Mouse (Mus musculus) adrenal gland, adult 8-10 months (tissue): ENCODE measurements at regions not wholly inside any gene's neighbourhood (a gene's known extent, or its start where the extent isn't known, plus 50 kb on each side); places are given as distances from the start of the nearest gene placed in this dataset.

Experiments used
- DNase-seq: peaks from one replicate; pipeline ENCODE4 v3.0.0; 2022

DNA sequence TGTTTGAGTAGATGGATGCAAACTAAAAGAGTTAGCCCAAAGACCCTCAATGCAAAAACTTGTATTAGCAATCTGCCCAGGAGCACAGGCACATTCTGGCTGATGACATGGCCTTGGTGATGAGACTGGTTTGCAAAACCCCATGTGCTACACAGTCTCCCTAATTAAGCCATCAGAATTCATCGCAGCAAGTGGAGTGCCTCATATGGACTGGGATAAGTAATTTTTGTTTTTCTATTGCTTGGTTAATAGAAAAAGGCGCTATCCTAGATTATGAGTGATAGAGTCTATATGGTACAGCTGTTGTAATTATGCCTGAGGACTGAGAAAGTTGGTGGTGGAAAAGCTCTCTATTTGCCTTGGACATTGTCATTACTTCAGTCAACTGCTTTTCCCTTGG lies 155.2 kb upstream of the Robo1 start:
- DNase-seq: no peak

DNA sequence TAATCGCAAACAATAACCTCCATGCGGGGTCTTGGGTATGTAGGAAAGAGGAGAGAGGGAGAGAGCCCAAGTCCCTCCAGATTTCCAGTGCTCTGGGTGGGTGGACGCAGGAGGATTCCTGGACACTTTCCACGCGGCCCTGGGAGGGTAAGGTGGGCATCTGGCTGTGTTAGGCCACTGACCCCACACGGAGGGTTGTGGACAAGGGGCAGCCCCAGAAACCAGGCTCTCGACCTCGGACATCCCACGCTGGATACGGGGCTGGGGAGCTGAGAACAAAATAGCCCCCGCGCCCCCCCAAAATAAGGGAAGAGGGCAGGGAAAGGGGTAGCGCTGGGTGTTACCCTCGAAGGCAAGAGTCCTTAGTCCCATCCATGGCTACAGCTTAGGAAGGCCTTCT lies 150.2 kb upstream of the Robo1 start:
- DNase-seq: no peak

DNA sequence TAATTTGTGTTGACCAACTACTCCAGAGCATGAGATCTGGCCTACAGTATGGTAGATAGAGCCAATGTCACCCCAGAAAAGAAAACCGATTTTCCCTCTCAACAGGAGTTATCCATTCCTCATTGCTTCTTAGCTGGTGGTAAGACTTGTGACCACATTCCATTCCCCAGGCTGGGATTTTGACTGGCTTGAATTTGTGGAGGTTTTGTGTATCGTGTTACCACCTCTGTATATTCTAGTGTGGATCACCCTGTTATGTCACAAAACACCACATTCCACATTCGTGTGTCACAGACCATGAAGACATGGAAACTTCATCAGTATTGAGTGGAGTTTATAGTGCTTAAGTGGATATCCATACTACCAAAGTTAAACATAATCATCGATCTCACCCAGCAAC lies 148.7 kb upstream of the Robo1 start:
- no peak for DNase-seq

DNA sequence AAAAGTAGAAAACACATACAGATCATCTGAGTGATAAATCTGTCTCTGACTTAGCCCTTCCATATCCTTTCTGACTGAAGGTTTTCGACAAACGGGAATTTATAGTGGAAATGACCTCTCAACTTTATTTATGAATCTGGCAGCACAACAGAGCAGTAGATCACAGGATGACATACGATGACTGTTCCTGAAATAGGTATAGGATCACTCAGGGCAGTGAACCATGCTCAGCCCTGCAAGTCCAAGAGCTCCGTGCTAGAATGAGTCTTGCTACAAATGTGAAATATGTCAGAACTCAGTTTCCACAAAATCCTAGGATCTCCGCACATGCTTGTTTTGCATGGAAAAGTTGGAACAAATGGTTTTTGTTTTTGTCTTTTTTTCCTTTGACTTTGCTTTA lies 132.4 kb upstream of the Robo1 start:
- DNase-seq: no peak

DNA sequence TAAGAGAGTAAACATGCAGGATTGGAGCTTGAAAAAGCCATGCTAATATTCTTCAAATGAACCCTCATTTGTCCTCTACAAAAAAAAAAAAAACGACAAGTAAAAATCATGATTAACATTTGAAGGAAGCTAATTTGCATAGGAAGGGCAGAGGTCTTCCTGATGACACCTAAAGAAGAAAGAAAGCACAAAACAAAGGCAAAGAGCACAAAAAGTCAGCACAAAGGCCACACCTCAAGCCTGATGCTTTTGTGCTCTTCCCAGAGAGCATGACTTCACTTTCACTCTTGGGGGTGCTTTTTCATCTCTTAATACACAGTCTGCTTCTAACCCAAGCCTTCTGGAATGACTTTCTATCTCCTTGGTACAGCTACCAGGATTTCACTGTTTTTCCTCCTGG lies 113.8 kb upstream of the Robo1 start:
- no peak for DNase-seq

DNA sequence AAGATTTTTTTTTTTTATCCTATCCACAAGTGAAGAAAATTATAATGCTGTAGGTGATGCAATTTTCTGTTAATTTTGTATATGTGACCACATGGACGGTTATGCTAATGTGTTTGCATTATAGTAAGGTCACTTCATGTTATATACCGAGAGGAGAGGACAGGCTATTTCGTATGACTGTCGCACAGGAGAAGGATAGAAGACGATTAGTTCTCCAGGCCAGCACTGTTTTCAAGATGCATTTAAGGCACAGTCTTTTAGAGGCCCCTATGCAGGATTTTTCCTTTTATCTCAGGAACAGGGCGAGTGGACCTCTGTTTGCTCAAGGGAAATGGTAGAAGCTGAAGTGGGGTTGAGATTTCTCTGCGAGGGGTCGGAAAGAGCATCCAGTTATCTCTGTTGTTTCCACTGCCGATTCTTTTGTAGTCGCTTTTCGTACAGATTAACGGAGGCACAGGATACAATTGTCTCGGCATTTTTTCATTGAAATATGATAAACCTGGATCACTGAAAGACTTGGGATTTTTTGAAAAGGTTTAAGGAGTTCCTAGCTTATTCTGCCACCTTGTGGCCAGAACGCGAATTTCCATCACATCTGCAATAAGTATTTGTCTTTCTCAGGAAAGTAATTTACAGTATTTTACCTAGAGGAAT lies 92.6 kb upstream of the Robo1 start:
- peak; percentile 2 for DNase-seq

DNA sequence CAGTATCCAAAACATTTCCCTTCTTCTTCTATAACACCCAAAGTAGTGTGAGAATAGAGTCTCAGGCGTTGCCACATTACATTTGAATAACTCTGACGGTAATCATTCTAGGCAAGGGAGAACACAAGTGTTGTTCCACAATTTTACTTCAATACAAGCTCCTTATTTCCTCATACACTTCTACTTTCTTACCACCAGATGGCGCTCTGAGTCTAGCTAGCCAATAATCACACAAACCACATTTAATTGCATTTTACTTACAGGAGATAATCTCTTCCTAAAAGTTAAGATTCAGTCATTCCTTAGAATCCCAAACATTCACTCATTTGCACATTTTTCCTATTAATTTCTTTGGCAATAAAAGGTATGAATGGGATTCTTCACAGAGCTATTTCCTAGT lies 90.1 kb upstream of the Robo1 start:
- DNase-seq: no peak

DNA sequence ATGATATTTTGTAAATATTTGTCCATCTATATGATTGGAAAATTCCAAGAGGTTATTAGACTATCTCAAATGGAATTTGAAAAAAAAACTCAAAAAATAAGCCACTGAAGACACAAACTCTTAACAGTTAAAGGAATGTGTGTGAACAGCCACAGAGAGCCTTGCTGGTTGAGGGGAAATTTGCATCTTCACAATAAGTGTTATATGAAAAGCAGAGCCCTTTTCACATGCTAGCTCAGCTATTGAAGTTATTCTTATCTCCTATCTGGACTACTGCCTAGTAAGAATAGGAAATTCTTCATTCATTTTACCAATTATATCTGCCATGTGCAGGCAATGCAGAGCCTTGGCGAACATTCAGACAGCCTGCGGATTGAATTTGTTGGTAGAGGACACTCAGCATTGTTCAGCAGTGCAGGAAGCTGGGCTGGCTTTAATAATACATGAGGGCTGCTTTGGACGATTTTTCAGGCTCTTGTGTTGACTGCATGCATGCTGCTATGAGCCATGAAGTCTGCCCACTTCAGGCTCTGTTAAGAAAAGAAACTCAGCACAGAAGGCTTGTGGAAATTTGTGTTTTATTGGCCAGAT lies 86.1 kb upstream of the Robo1 start:
- no peak for DNase-seq

DNA sequence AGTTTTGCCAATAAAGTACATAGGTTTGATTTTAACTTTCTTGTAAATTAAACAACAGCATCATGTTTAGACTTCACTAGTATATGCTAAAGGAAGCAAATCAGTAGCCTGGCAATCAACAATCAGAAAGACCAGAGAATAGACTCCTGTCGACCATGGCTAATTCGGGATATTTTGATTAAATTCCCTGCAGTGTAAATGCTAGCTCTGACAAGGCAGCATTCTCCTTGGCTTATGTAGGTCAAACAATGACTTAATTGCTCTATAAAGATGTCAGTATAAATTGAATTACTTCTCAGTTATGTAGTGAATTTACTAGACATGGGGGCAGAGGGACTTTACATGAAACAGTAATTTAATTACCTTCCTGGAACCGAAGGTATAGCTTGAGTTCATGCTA lies 84.2 kb upstream of the Robo1 start:
- DNase-seq: no peak

DNA sequence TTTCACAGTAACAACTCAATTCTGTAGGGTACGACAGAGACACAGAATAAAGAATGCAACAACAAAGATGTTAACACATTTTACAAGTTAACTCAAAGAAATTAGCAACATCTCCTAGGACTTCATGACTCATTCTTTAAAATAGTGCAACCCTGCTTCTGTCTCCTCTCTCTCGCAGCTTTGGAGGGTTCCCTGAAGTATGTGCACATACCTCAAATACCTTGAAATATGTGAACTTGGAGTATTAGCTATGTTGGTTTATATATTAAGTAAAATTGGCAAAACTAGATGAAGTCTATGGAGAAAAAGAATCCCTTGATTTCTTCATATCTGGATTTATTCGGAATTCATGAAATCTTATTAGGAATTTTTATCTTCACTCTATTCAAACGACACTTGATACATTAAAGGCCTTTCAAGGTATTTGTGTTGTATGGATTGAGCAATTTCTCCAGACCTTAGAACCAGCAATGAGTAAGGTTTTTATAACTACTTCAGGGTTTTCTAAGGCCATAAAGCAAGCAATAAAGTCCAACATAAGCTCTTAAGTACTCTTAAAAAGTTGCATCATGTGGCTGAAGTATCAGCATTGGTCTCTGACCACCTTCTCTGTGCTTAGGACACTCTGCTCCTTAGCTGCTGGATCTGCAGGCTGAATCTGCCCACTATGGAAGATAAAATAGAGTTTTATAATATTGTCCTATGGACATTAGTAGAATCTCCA lies 82.8 kb upstream of the Robo1 start:
- no peak for DNase-seq

DNA sequence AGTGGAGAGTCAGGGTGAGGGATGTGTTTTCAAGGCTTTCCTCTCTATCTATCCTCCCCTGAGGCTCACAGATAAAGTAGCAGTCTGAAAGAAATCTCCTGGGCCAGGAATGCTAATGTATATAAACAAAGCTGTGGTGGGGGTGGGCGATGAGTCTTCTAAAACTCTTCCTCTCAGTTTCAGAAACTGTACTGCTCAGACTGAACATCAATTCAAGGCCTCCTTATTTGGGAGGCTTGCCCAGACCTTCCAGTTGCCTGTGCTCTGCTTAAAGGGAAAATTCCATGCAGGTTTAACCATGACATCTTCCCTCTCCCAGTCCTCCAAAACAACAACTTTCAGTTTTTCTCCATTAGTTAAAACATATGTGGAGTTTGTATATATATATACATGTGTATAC lies 73.7 kb upstream of the Robo1 start:
- peak; percentile 24 for DNase-seq

DNA sequence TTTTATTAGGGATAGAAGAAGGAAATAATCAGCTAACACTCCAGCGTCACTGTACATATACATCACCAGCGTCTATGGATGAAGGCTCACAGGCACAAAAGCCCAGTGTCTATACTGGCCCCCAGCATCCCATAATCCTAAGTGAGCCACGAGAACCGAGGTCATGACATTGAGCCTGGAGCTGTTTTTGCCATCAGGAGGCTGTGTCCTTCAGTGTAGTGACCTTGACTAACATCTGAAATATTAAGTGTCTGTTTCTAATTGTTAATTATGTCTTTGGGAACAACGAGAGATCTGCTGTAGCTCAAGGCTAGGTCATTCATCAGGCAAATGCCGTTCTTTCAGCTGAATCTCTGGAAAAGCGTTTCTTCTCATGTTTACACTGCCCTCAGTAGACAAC lies 68.5 kb upstream of the Robo1 start:
- peak; percentile 46 for DNase-seq

DNA sequence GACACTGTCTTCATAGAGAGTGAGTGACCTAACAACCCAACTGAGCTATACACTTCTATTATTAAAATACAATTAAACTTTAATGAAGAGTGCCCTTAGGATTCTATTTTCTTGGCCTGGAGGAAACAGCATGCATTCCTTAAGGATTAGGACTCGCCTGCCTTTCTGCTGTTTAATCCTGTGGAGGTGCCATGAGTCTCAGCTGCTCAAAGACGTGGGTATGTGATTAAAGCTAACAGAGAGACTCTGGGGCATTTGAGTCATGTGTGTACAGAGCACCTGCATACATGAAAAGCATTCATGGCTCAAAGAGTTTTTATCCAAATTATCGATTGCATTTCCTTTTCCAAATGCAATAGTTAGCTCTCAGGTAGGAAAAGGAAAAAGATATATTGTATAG lies 51.7 kb upstream of the Robo1 start:
- no peak for DNase-seq
